Mouse (Mus musculus) kidney, embryonic 16.5 days (tissue): Measurements from ENCODE around the gene Cldn18. TPM values are rescaled to one million over a fixed set of nuclear protein-coding genes. Genes with fewer than 3 reads are reported as not detected.

Source experiments
- ATAC-seq: fragments of 200-750 bp; cut with Nextera tagmentation; 2 replicates; pipeline ENCODE4 v1.8.0; 2017; ENCODE audit warnings: moderate TSS enrichment; ENCODE audit not compliant: low FRiP score, low TSS enrichment
- H3K27ac ChIP-seq: fragments of 300-500 bp; sonication (generic); 2 replicates; pipeline ENCODE4 v1.5.1; 2014; ENCODE audit warnings: low read length
- H3K27me3 ChIP-seq: fragments of 300-500 bp; sonication (generic); 2 replicates; pipeline ENCODE4 v1.6.1; 2014; ENCODE audit warnings: low read length, control low read depth, mixed read lengths; ENCODE audit not compliant: insufficient read depth
- H3K36me3 ChIP-seq: fragments of 300-500 bp; sonication (generic); 2 replicates; pipeline ENCODE4 v1.6.1; 2014; ENCODE audit warnings: low read length, control low read depth, mixed read lengths; ENCODE audit not compliant: insufficient read depth
- H3K4me1 ChIP-seq: fragments of 300-500 bp; sonication (generic); 2 replicates; pipeline ENCODE4 v1.6.1; 2014; ENCODE audit warnings: low read length, control low read depth, mixed read lengths; ENCODE audit not compliant: insufficient read depth
- H3K4me2 ChIP-seq: fragments of 300-500 bp; sonication (generic); replicated peaks from 2 replicates; pipeline ENCODE4 v1.6.1; 2014; ENCODE audit warnings: low read depth, low read length
- H3K4me3 ChIP-seq: fragments of 300-500 bp; sonication (generic); 2 replicates; pipeline ENCODE4 v1.5.1; 2014; ENCODE audit warnings: mild to moderate bottlenecking, low read length
- H3K9ac ChIP-seq: fragments of 300-500 bp; sonication (generic); replicated peaks from 2 replicates; pipeline ENCODE4 v1.6.1; 2014; ENCODE audit warnings: low read length
- H3K9me3 ChIP-seq: fragments of 300-500 bp; sonication (generic); 2 replicates; pipeline ENCODE4 v1.6.1; 2016; ENCODE audit warnings: low read length, control low read depth
- WGBS: fragments of 180-500 bp; shearing (Covaris S2); extraction: QIAGEN DNeasy Blood & Tissue Kit; methylation state at CpG from one replicate; pipeline ENCODE4 v1.1.7; 2014; 5-methylcytosine and 5-hydroxymethylcytosine counted together
- polyA plus RNA-seq: library from polyadenylated mRNA; unstranded; fragments of >200 nt; fragmentation: Nextera tagmentation; extraction: Ambion mirVana; gene quantifications from 2 replicates; pipeline ENCODE4 v1.2.1, GENCODE M21; 2015

Gene Cldn18
- polyA plus RNA-seq, 1 experiment from 2014 or later, result 6.1 TPM

GRCm38 (mm10) chr9:99689796-99690195 lies 27.3 kb downstream of the Cldn18 start:
- 95% methylated on average over 5 of the region's 5 CpGs for WGBS
- ATAC-seq, result no peak
- Histone ChIP-seq H3K27ac (no peak overlapping the region), H3K4me2 (no peak overlapping the region), H3K36me3 (no peaks in the 10 kb centered on the region), H3K4me1 (no peaks in the 10 kb centered on the region), H3K9me3 (no peaks in the 10 kb centered on the region), H3K27me3 (no peaks in the 10 kb centered on the region), H3K9ac (no peak overlapping the region), H3K4me3 (no peak overlapping the region)

- no peaks in the 10 kb centered on the region for H3K9me3 ChIP-seq
- H3K9ac ChIP-seq, result no peak overlapping the region
- no peaks in the 10 kb centered on the region for H3K4me1 ChIP-seq
- WGBS, result 70% methylated on average over 5 of the region's 5 CpGs
- ATAC-seq, result no peak
- H3K4me2 ChIP-seq, result no peak overlapping the region
- H3K27me3 ChIP-seq, result no peaks in the 10 kb centered on the region
- H3K27ac ChIP-seq, result no peak overlapping the region
- no peaks in the 10 kb centered on the region for H3K36me3 ChIP-seq
- H3K4me3 ChIP-seq, result no peak overlapping the region
Observed at GRCm38 (mm10) chr9:99685536-99686231, 31.4 kb downstream of the Cldn18 start.

DNA sequence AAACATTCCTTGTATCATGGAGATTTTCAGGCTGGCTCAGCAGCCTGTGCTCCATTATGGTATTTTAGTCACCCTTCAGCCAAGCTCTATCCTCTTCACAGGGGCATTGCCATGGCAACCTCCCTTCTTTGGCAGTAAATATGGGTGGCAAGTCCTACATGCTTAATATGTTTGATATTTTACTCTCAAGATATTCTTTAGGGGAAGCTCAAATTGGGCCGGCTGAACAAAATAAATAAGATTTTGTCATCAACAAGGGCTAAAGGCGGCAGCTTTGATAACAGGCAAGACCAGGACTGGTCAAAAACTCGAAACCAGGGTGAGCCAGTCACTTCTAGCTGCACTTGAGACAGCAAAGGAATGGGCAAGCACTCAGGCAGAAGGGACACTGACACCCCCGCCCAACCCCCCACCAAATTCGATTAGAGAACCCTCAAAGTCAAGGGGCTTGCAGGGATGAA lies 32.0 kb downstream of the Cldn18 start:
- Histone ChIP-seq H3K27me3 (no peaks in the 10 kb centered on the region), H3K36me3 (no peaks in the 10 kb centered on the region), H3K4me3 (no peak overlapping the region), H3K9me3 (no peaks in the 10 kb centered on the region), H3K4me1 (no peaks in the 10 kb centered on the region), H3K9ac (no peak overlapping the region), H3K4me2 (no peak overlapping the region), H3K27ac (no peak overlapping the region)
- 72% methylated on average over 5 of the region's 5 CpGs for WGBS
- no peak for ATAC-seq

DNA sequence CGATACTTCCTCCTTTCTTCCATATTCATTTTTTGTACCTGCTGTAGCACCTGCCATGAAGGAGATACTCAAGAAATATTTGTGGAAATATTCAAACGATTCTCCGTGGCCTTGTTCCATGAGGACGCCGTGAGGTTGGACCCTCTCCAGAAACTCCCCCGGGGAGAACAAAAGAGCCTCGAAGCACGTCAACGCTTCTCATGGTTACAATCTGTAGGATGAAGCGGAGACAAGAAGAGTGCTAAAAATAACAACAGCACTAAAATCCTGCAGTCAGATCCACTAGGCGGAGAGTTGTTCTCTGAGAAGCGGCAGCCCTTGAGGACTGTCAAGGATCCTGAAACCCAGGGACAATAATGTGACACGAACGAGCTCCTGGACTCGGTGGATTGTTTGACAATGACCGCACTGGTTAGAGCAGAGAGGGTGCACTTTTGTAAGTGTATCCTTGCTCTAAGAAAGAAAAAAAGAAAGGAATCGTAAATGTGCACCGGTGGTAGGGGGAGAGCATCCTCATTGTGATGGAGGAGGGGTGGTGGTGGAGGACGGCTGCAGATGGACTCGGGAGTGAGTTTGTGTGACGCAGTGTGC lies 35.0 kb downstream of the Cldn18 start:
- no peaks in the 10 kb centered on the region for H3K4me1 ChIP-seq
- H3K9ac ChIP-seq, result no peak overlapping the region
- H3K9me3 ChIP-seq, result no peaks in the 10 kb centered on the region
- H3K27ac ChIP-seq, result no peak overlapping the region
- ATAC-seq, result no peak
- no peak overlapping the region for H3K4me3 ChIP-seq
- no peak overlapping the region for H3K4me2 ChIP-seq
- 72% methylated on average over 21 of the region's 21 CpGs for WGBS
- no peaks in the 10 kb centered on the region for H3K36me3 ChIP-seq
- no peaks in the 10 kb centered on the region for H3K27me3 ChIP-seq

DNA sequence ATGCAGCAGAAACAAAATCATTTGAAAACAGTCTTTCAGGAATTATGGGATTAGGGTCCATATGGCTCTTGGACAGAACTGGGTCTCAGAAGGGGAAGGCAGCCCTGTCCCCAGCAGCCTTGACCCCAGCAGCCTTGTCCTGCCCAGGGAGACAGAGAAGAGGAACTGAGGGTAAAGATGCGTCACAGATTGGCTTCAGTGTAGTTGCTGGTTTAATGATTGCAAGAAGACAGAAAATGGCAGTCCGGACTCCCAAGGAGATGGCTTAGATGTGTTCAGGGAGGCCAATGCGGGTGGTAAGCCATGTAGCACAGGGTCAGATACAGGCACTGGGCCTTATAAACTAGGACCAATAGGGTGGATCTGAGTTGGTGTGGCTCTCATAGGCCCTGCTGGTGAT lies 41.4 kb downstream of the Cldn18 start:
- no peaks in the 10 kb centered on the region for H3K4me1 ChIP-seq
- H3K9ac ChIP-seq, result no peak overlapping the region
- H3K4me2 ChIP-seq, result no peak overlapping the region
- no peak overlapping the region for H3K4me3 ChIP-seq
- H3K36me3 ChIP-seq, result no peaks in the 10 kb centered on the region
- WGBS, result 83% methylated on average over 3 of the region's 3 CpGs
- H3K27me3 ChIP-seq, result no peaks in the 10 kb centered on the region
- no peak overlapping the region for H3K27ac ChIP-seq
- ATAC-seq, result peak; percentile 61; the same call in 1 of the 2 replicates
- H3K9me3 ChIP-seq, result no peaks in the 10 kb centered on the region

- 37% methylated on average over 2 of the region's 2 CpGs for WGBS
- no peak for ATAC-seq
Observed at GRCm38 (mm10) chr9:99671603-99672002, 45.5 kb downstream of the Cldn18 start.

DNA sequence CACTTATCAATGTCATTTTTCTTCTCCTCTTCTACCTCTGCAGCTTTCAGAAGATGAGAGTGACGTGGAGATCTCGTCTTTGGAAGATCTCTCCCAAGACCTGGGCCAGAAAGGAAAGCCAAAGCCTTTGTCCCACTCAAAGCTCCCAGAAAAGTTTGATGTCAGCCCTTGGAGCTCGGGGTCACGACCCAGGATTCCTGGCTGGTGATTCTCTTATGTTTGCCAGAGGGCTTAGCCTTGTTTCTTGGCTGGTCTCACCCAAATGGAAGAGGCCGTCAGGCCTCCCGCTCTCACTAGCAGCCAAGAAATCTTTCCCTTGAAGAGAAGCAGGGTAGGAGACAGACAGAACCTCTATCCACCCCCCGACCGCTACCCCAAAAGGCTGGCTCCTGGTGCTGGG lies 49.5 kb downstream of the Cldn18 start:
- H3K9me3 ChIP-seq, result no peaks in the 10 kb centered on the region; the same call in 1 of the 2 replicates
- H3K4me3 ChIP-seq, result no peak overlapping the region
- no peak overlapping the region for H3K9ac ChIP-seq
- no peaks in the 10 kb centered on the region for H3K27me3 ChIP-seq
- H3K27ac ChIP-seq, result no peak overlapping the region
- H3K36me3 ChIP-seq, result peaks cover 56% of the 10 kb centered on the region
- H3K4me1 ChIP-seq, result no peaks in the 10 kb centered on the region
- 92% methylated on average over 8 of the region's 8 CpGs for WGBS
- H3K4me2 ChIP-seq, result no peak overlapping the region
- ATAC-seq, result no peak

More at GRCm38 (mm10) chr9:99671603-99672002, 45.5 kb downstream of the Cldn18 start:
- Histone ChIP-seq H3K4me3 (no peak overlapping the region), H3K27me3 (no peaks in the 10 kb centered on the region), H3K9ac (no peak overlapping the region), H3K4me1 (no peaks in the 10 kb centered on the region), H3K4me2 (no peak overlapping the region), H3K9me3 (no peaks in the 10 kb centered on the region; the same call in 1 of the 2 replicates), H3K36me3 (peaks cover 31% of the 10 kb centered on the region), H3K27ac (no peak overlapping the region)

- Histone ChIP-seq H3K9me3 (no peaks in the 10 kb centered on the region), H3K4me1 (peaks cover 3% of the 10 kb centered on the region), H3K27me3 (no peaks in the 10 kb centered on the region), H3K4me2 (no peak overlapping the region), H3K36me3 (peaks cover 44% of the 10 kb centered on the region), H3K9ac (no peak overlapping the region), H3K27ac (no peak overlapping the region), H3K4me3 (no peak overlapping the region)
- no peak for ATAC-seq
- WGBS, result 89% methylated on average over 10 of the region's 10 CpGs
Observed at GRCm38 (mm10) chr9:99662887-99663286, 54.2 kb downstream of the Cldn18 start.

GRCm38 (mm10) chr9:99662406-99662805 lies 54.7 kb downstream of the Cldn18 start:
- Histone ChIP-seq H3K27me3 (no peaks in the 10 kb centered on the region), H3K4me3 (no peak overlapping the region), H3K36me3 (peaks cover 39% of the 10 kb centered on the region), H3K9ac (no peak overlapping the region), H3K4me2 (no peak overlapping the region), H3K9me3 (no peaks in the 10 kb centered on the region), H3K27ac (no peak overlapping the region), H3K4me1 (peaks cover 3% of the 10 kb centered on the region)
- ATAC-seq, result no peak
- 21% methylated on average over 7 of the region's 7 CpGs for WGBS

GRCm38 (mm10) chr9:99661606-99662166 lies 55.4 kb downstream of the Cldn18 start:
- no peak for ATAC-seq

More at GRCm38 (mm10) chr9:99661606-99662166, 55.4 kb downstream of the Cldn18 start:
- Histone ChIP-seq H3K36me3 (peaks cover 36% of the 10 kb centered on the region), H3K9me3 (no peaks in the 10 kb centered on the region), H3K27me3 (no peaks in the 10 kb centered on the region), H3K4me1 (peaks cover 3% of the 10 kb centered on the region), H3K9ac (no peak overlapping the region), H3K4me2 (no peak overlapping the region), H3K4me3 (no peak overlapping the region), H3K27ac (no peak overlapping the region)
- WGBS, result 58% methylated on average over 16 of the region's 16 CpGs
